Mouse (Mus musculus) CH12.LX (cell line): ENCODE results near the gene Csf1. TPM values are rescaled to one million over a fixed set of nuclear protein-coding genes. Genes with fewer than 3 reads are reported as not detected.

Experiments
- DNase-seq: peaks from one replicate; pipeline ENCODE4 v3.0.0-alpha.2; 2013; ENCODE audit errors: extremely low read depth
- H3K27ac ChIP-seq: 2 replicates; pipeline ENCODE4 v1.5.1; 2012; ENCODE audit warnings: low read depth, mild to moderate bottlenecking, control low read depth, moderate library complexity; ENCODE audit not compliant: insufficient read depth
- H3K27me3 ChIP-seq: replicated peaks from 2 replicates; pipeline ENCODE3; 2012; ENCODE audit warnings: inconsistent platforms
- H3K36me3 ChIP-seq, 2 experiments: replicated peaks in 1 of 2; 2 replicates each; pipeline versions ENCODE3 to v1.6.1; 2012; ENCODE audit warnings: inconsistent platforms in 1 of 2, low read length in 1 of 2, mild to moderate bottlenecking in 1 of 2, mixed read lengths in 1 of 2, moderate library complexity in 1 of 2; ENCODE audit not compliant: control insufficient read depth in 1 of 2, insufficient read depth in 1 of 2
- H3K4me1 ChIP-seq, 2 experiments: 2 replicates each; pipeline ENCODE4 v1.6.1; 2012; ENCODE audit warnings: inconsistent platforms in 1 of 2, moderate library complexity in 1 of 2; ENCODE audit not compliant: insufficient read depth in 2 of 2, control insufficient read depth in 1 of 2
- H3K4me2 ChIP-seq: 2 replicates; pipeline ENCODE4 v1.6.1; 2012; ENCODE audit warnings: low read depth, mild to moderate bottlenecking, control low read depth; ENCODE audit not compliant: poor library complexity, insufficient read depth, severe bottlenecking
- H3K4me3 ChIP-seq, 3 experiments: fragments of 150-350 bp in 1 of 3; sonication (generic) in 1 of 3; replicated peaks in 1 of 3; 2 replicates each; pipeline versions ENCODE3 to v1.5.1; 2011 to 2012; ENCODE audit warnings: low read depth in 2 of 3, low read length in 2 of 3, mild to moderate bottlenecking in 2 of 3, moderate library complexity in 2 of 3, control low read depth in 1 of 3, improper control_type of control experiment in 1 of 3, inconsistent platforms in 1 of 3, mixed read lengths in 1 of 3; ENCODE audit not compliant: poor library complexity in 1 of 3
- H3K79me2 ChIP-seq: replicated peaks from 2 replicates; pipeline ENCODE4 v1.6.1; 2012; ENCODE audit warnings: mild to moderate bottlenecking, moderate library complexity; ENCODE audit not compliant: control insufficient read depth, poor library complexity, insufficient read depth, severe bottlenecking; ENCODE audit errors: extremely low read depth
- H3K9ac ChIP-seq: 2 replicates; pipeline ENCODE4 v1.6.1; 2012; ENCODE audit warnings: low read depth, mild to moderate bottlenecking, control low read depth, moderate library complexity; ENCODE audit not compliant: insufficient read depth
- H3K9me3 ChIP-seq: replicated peaks from 2 replicates; pipeline ENCODE3; 2012; ENCODE audit warnings: low read length, inconsistent platforms, mixed read lengths
- E2F4 ChIP-seq: IDR thresholded peaks from 2 replicates; pipeline ENCODE4 v1.6.1; 2011; ENCODE audit warnings: low read depth, low read length, improper control_type of control experiment; ENCODE audit not compliant: insufficient replicate concordance
- EP300 ChIP-seq: IDR thresholded peaks from 2 replicates; pipeline ENCODE4 v1.6.1; 2011; ENCODE audit warnings: low read length, improper control_type of control experiment
- ETS1 ChIP-seq: conservative IDR thresholded peaks from 2 replicates; pipeline ENCODE4 v1.6.1; 2012; ENCODE audit warnings: low read depth, mild to moderate bottlenecking, inconsistent platforms, low read length, improper control_type of control experiment, moderate library complexity
- JUN ChIP-seq: IDR thresholded peaks from 2 replicates; pipeline ENCODE4 v1.6.1; 2011; ENCODE audit warnings: low read depth, mild to moderate bottlenecking, low read length, improper control_type of control experiment, moderate library complexity; ENCODE audit not compliant: insufficient read depth
- JUND ChIP-seq: conservative IDR thresholded peaks from 2 replicates; pipeline ENCODE4 v1.6.1; 2011; ENCODE audit warnings: low read depth, low read length, improper control_type of control experiment
- MAZ ChIP-seq: IDR thresholded peaks from 2 replicates; pipeline ENCODE4 v1.6.1; 2012; ENCODE audit warnings: low read depth, mild to moderate bottlenecking, inconsistent platforms, low read length, improper control_type of control experiment, moderate library complexity
- NELFE ChIP-seq: IDR thresholded peaks from 2 replicates; pipeline ENCODE4 v1.6.1; 2011; ENCODE audit warnings: low read depth, low read length, improper control_type of control experiment
- PAX5 ChIP-seq: IDR thresholded peaks from 2 replicates; pipeline ENCODE4 v1.6.1; 2012; ENCODE audit warnings: low read length, inconsistent platforms, mixed read lengths
- TCF12 ChIP-seq: IDR thresholded peaks from 2 replicates; pipeline ENCODE4 v1.6.1; 2014; ENCODE audit warnings: low read depth, mild to moderate bottlenecking, inconsistent platforms, low read length, improper control_type of control experiment
- USF2 ChIP-seq: conservative IDR thresholded peaks from 2 replicates; pipeline ENCODE4 v1.6.1; 2011; ENCODE audit warnings: low read depth, low read length, improper control_type of control experiment
- ZKSCAN1 ChIP-seq: IDR thresholded peaks from 2 replicates; pipeline ENCODE4 v1.6.1; 2012; ENCODE audit warnings: low read depth, inconsistent platforms, low read length, improper control_type of control experiment, borderline replicate concordance
- ZNF384 ChIP-seq: IDR thresholded peaks from 2 replicates; pipeline ENCODE4 v1.6.1; 2012; ENCODE audit warnings: low read depth, low read length, improper control_type of control experiment, inconsistent platforms
- dilution Hi-C: fragments of 300-500 bp; cut with MboI; formaldehyde crosslinking; loops from 2 replicates; pipeline ENCODE4 v1.14.3; 2020; ENCODE audit warnings: low sequenced_read_pairs; ENCODE audit not compliant: extremely low pct_unique_long_range_greater_than_20kb, extremely low pct_ligation_motif_present
- in situ Hi-C: fragments of 300-500 bp; cut with MboI; formaldehyde crosslinking; loops from 3 replicates; pipeline ENCODE4 v1.14.3; 2019; ENCODE audit warnings: low sequenced_read_pairs, low pct_ligation_motif_present, low pct_unique_long_range_greater_than_20kb, mixed read lengths
- polyA plus RNA-seq: library from polyadenylated mRNA; unstranded; fragments of >175 nt; gene quantifications from 2 replicates; pipeline ENCODE4 v1.2.1, GENCODE M21; 2012; ENCODE audit warnings: low read depth; ENCODE audit not compliant: insufficient read length
- total RNA-seq, 2 experiments: library from RNA; depleted of rRNA; stranded (reverse); fragments of 300-350 nt in 1 of 2; fragments of >200 nt in 1 of 2; gene quantifications; 2 replicates each; pipeline ENCODE4 v1.2.3; 2012 to 2014

The Csf1 gene
- total and polyA plus RNA-seq, 3 experiments = 2.5 to 17.4 (median 2.9) TPM

DNA sequence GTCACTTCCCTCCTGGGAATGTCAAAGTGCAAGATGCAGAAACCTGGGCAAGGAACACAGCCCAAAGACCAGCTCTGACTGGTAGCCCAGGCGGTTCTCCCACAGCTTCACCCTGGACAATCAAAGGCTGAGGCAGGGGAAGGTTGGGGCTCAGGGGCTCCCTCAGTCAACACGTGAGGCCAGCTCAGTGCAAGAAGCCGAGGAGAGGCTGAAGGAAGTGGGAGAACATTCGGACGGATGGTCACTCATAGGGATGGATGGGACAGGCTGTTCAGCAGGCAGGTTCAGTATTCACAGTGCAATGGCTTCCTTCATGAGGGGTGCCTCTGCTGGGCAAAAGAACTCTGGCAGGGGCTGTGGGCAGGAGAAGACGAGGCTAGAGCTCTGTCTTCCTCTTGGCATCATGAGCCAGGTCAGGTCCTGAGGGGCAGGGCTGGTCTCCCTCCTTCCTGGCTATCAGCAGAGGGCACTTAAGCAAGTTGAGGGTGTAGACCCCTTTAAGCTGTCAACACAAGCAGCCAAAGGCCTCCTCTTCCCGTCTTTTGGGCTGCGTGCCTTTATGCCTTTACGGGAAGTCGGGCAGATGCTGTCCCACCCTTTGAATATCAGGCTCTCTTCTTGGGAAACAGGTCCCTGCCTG, 18.1 kb downstream of the Csf1 start:
- Histone ChIP-seq H3K27me3 (no peaks in the 10 kb centered on the region), H3K4me3 (no peak overlapping the region), H3K9ac (no peak overlapping the region), H3K27ac (no peak overlapping the region), H3K36me3 (peaks cover 0 to 57% of the 10 kb centered on the region in 2 experiments), H3K4me1 (peaks cover 6 to 20% of the 10 kb centered on the region in 2 experiments; a peak in 3 of 4 replicates), H3K9me3 (no peaks in the 10 kb centered on the region), H3K79me2 (no peaks in the 10 kb centered on the region), H3K4me2 (no peak overlapping the region)
- no peak for DNase-seq
- TF ChIP-seq PAX5 (no peak), JUN (no peak)
- dilution Hi-C loops = no loop called here
- in situ Hi-C loops = no loop called here

DNA sequence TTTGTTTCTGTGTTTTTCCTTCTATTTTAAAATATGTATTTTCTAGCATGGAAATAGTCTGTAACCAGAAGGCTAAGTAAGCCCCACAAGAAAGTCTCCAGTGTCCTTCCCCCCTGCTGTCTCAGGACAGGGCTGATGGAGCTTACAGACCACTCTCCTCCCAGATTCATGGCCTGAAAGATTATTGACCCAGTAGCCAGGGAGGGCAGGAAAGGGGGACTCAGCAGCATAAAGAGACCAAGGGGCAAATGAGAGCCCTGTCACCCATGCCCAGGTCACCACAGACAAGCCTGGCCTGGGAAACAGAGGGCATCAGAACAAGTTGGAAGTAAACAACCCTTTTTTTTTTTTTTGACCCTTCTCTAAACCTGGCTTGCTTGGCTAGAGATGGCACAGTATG, 18.9 kb downstream of the Csf1 start:
- Histone ChIP-seq H3K9ac (no peak overlapping the region), H3K36me3 (peaks cover 0 to 49% of the 10 kb centered on the region in 2 experiments), H3K27ac (no peak overlapping the region), H3K79me2 (no peaks in the 10 kb centered on the region), H3K27me3 (no peaks in the 10 kb centered on the region), H3K4me1 (peaks cover 6 to 20% of the 10 kb centered on the region in 2 experiments; a peak in 3 of 4 replicates), H3K4me3 (no peak overlapping the region), H3K9me3 (no peaks in the 10 kb centered on the region), H3K4me2 (no peak overlapping the region)
- no peak for TF ChIP-seq ZNF384
- TF ChIP-seq JUND = no peak
- TF ChIP-seq NELFE = no peak
- no peak for TF ChIP-seq E2F4
- no peak for TF ChIP-seq TCF12
- TF ChIP-seq USF2 = no peak
- TF ChIP-seq ZKSCAN1 = no peak
- no peak for TF ChIP-seq ETS1
- no peak for DNase-seq
- in situ Hi-C loops = no loop called here
- dilution Hi-C loops = no loop called here

DNA sequence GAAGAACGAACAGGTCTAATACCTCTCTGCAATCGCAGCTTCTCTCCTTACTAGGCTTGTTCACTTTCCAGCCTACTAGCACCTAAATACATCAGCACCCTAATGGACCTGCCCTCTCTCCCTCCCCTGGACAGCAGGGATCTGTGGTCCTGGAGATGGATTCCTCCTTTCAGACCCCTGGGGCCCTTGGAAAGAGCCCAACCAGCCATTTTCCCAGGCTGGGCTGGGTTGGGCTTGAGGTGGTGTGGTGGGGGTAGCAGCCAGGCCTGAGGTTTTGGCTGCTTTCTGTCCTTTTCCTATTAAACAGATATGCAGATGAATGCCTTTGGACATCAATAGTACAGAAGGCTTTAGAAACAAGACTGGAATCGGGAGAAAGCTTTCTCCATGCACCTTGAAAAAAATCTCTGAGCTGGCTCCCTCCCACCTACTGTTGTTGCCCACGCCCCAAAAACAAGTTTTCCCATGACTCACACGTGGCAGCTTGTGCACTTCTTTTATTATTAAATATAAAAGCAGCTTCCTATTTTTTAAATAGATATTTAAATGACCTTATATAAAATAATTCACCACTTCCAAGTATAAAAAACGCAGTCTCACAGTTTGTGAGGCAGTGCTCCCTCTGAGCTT, 19.6 kb downstream of the Csf1 start:
- Histone ChIP-seq H3K9ac (no peak overlapping the region), H3K27ac (no peak overlapping the region), H3K36me3 (peaks cover 0 to 42% of the 10 kb centered on the region in 2 experiments), H3K4me2 (no peak overlapping the region), H3K4me3 (no peak overlapping the region), H3K4me1 (peaks cover 6 to 20% of the 10 kb centered on the region in 2 experiments; a peak in 3 of 4 replicates), H3K79me2 (no peaks in the 10 kb centered on the region), H3K9me3 (no peaks in the 10 kb centered on the region), H3K27me3 (no peaks in the 10 kb centered on the region)
- in situ Hi-C loops (no loop called here), dilution Hi-C loops (no loop called here)
- peak; percentile 24 for DNase-seq
- no peak for TF ChIP-seq MAZ
- peak; percentile 46 for TF ChIP-seq EP300
